Mouse (Mus musculus) liver, embryonic 15.5 days (tissue): ENCODE data around the gene Sez6l2. TPM values are rescaled to one million over a fixed set of nuclear protein-coding genes. Genes with fewer than 3 reads are reported as not detected.

ENCODE experiments used
- ATAC-seq: fragments of 200-750 bp; cut with Nextera tagmentation; 2 replicates; pipeline ENCODE4 v1.8.0; 2017; ENCODE audit warnings: moderate number of reproducible peaks, mild to moderate bottlenecking, moderate library complexity; ENCODE audit not compliant: insufficient read depth
- H3K27ac ChIP-seq: fragments of 300-500 bp; sonication (generic); replicated peaks from 2 replicates; pipeline ENCODE4 v1.5.1; 2015; ENCODE audit warnings: mild to moderate bottlenecking, inconsistent platforms
- H3K27me3 ChIP-seq: fragments of 300-500 bp; sonication (generic); 2 replicates; pipeline ENCODE4 v1.6.1; 2015; ENCODE audit warnings: mild to moderate bottlenecking, inconsistent platforms
- H3K36me3 ChIP-seq: fragments of 300-500 bp; sonication (generic); replicated peaks from 2 replicates; pipeline ENCODE4 v1.6.1; 2015; ENCODE audit warnings: moderate library complexity, mild to moderate bottlenecking, inconsistent platforms
- H3K4me1 ChIP-seq: fragments of 300-500 bp; sonication (generic); replicated peaks from 2 replicates; pipeline ENCODE4 v1.6.1; 2015; ENCODE audit warnings: inconsistent platforms
- H3K4me2 ChIP-seq: fragments of 300-500 bp; sonication (generic); 2 replicates; pipeline ENCODE4 v1.6.1; 2015; ENCODE audit warnings: moderate library complexity, mild to moderate bottlenecking, inconsistent platforms
- H3K4me3 ChIP-seq: fragments of 300-500 bp; sonication (generic); replicated peaks from 2 replicates; pipeline ENCODE4 v1.5.1; 2015; ENCODE audit warnings: mild to moderate bottlenecking, inconsistent platforms
- H3K9ac ChIP-seq: fragments of 300-500 bp; sonication (generic); 2 replicates; pipeline ENCODE4 v1.6.1; 2015; ENCODE audit warnings: moderate library complexity, mild to moderate bottlenecking, inconsistent platforms
- H3K9me3 ChIP-seq: fragments of 300-500 bp; sonication (generic); replicated peaks from 2 replicates; pipeline ENCODE4 v1.6.1; 2016; ENCODE audit warnings: inconsistent platforms
- WGBS: fragments of 180-500 bp; shearing (Covaris S2); methylation state at CpG from one replicate; pipeline ENCODE4 v1.1.7; 2015; ENCODE audit warnings: mixed read lengths; ENCODE audit not compliant: insufficient replicate concordance; 5-methylcytosine and 5-hydroxymethylcytosine counted together
- polyA plus RNA-seq: library from polyadenylated mRNA; unstranded; fragments of >200 nt; fragmentation: Nextera tagmentation; extraction: Ambion mirVana; gene quantifications from 2 replicates; pipeline ENCODE4 v1.2.1, GENCODE M21; 2015

Gene Sez6l2
- polyA plus RNA-seq, 1 experiment from 2014 or later: 0.07 TPM

DNA sequence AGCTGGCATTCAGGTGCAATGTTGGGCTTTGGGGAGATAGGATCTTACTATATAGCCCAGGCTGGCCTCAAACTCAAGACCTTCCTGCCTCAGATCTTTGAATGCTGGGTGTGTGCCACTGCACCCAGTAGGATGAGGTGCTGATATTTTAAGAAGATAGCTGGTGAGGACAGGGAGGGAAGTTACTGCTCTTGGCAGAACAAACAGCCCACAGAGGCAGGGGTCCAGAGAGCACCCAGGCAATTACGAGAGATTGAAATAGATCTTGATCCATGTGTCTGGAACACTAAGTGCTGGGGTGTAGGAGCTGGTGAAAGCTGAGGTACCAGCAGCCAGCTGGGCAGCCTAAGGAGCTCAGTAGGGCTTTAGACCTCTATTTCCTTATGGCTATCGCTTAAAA is 31.2 kb downstream of the Sez6l2 start:
- H3K36me3 ChIP-seq: peaks cover 30% of the 10 kb centered on the region
- no peak overlapping the region for H3K9ac ChIP-seq
- H3K4me2 ChIP-seq: no peak overlapping the region
- H3K9me3 ChIP-seq: no peaks in the 10 kb centered on the region
- ATAC-seq: no peak
- H3K27ac ChIP-seq: no peak overlapping the region
- peaks cover 41% of the 10 kb centered on the region for H3K4me1 ChIP-seq
- no peak overlapping the region for H3K4me3 ChIP-seq
- H3K27me3 ChIP-seq: no peaks in the 10 kb centered on the region
- WGBS: 75% methylated on average over 2 of the region's 2 CpGs

DNA sequence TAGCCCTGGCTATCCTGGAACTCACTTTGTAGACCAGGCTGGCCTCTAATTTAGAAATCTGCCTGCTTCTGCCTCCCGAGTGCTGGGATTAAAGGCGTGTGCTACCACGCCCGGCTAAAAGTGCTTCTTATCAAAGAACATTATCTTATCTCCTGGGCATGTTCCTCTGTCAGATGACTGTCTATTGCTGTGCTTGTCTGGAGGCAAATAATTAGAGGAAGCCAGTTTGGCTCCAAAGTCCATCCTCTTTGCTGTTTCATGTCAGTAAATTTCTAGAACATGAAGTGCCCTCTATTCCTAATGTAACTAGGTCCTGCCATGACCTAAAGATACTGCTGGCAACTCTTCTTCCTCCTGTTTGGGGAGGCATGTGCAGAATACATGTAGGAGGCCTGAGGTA is 31.7 kb downstream of the Sez6l2 start:
- Histone ChIP-seq H3K9ac (no peak overlapping the region), H3K4me1 (peaks cover 39% of the 10 kb centered on the region), H3K27ac (no peak overlapping the region), H3K36me3 (peaks cover 30% of the 10 kb centered on the region), H3K9me3 (no peaks in the 10 kb centered on the region), H3K4me3 (no peak overlapping the region), H3K4me2 (no peak overlapping the region), H3K27me3 (no peaks in the 10 kb centered on the region)
- ATAC-seq: no peak
- WGBS: 37% methylated on average over 4 of the region's 4 CpGs

DNA sequence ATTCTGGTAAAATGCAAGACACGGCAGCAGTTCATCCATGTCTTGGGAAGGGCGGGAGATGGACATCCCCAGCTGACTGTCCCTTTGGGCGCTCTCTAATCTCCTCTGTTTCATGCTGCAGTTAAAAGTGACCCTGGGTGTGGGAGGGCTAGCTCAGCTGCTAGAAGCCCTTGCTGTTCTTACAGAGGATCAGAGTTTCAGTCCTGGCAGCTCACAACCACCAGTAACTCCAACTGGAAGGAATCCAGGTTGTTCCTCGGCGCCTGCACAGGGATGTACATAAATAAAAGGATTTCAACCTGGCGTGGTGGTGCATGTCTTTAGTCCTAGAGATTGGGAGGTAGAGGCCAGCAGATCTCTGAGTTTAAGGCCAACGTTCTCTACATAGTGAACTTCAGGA is 32.8 kb downstream of the Sez6l2 start:
- Histone ChIP-seq H3K36me3 (peaks cover 25% of the 10 kb centered on the region), H3K4me3 (no peak overlapping the region), H3K4me2 (no peak overlapping the region), H3K4me1 (peaks cover 28% of the 10 kb centered on the region), H3K27me3 (no peaks in the 10 kb centered on the region), H3K9me3 (no peaks in the 10 kb centered on the region), H3K27ac (no peak overlapping the region), H3K9ac (no peak overlapping the region)
- no peak for ATAC-seq
- 71% methylated on average over 7 of the region's 7 CpGs for WGBS

DNA sequence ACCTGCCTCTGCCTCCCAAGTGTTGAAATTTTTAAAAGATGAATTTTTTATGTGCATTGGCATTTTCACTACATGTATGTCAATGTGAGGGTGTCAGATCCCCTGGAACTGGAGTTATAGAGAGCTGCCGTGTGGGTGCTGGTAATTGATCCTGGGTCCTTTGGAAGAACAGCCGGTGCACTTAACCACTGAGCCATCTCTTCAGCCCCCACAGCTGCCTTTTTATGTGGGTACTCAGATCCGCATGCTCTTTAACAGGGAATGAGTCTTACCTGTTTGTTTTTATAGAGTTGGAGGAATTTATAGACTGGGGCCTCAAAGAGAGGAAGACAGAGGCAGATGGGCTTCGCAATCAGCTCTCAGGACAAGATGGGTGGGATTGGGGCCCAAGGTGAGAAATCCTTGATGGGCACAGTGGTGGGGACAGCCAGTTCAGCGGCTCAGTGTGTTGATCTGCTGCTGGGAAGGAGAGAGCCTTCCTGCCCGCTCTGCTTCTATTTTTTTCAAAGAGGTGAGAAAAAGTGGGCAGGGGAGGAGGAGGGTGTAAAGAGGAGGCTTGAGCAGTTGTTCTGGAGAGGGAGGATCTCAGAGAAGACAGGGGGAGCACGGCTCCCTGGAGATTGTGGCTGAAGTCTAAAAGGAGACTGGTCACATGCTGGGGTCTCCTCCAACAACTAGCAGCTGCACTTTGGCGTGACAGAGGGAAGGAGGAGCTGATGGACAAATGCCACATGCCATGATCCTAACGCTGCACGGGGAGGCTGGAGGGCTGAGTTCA is 34.5 kb downstream of the Sez6l2 start:
- Histone ChIP-seq H3K4me3 (no peak overlapping the region), H3K4me2 (no peak overlapping the region), H3K36me3 (peaks cover 8% of the 10 kb centered on the region), H3K9ac (no peak overlapping the region), H3K27ac (no peak overlapping the region), H3K9me3 (no peaks in the 10 kb centered on the region), H3K4me1 (peaks cover 13% of the 10 kb centered on the region; the same call in 1 of the 2 replicates), H3K27me3 (no peaks in the 10 kb centered on the region)
- 52% methylated on average over 10 of the region's 10 CpGs for WGBS
- ATAC-seq: no peak

DNA sequence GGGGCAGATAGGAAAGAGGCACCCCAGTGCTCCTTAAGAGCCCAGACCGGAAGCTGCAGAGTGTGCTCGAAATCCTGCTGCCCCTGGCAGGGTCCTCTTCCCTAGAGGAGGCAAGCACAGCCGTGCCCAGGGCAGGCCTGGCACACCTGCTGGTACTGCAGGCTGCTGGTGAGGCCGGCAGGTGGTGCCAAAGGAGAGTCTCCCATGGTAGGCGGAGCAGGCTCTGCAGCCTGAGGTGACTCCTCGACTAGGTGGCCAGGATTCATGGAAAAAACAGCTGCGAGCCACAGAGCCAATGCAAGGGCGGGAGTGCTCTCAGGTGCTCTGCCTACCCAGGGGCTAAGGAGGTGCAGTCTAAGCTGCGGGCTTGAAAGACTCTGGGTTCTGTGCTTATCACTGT is 36.0 kb downstream of the Sez6l2 start:
- no peaks in the 10 kb centered on the region for H3K9me3 ChIP-seq
- H3K4me1 ChIP-seq: peaks cover 9% of the 10 kb centered on the region; the same call in 1 of the 2 replicates
- 47% methylated on average over 9 of the region's 9 CpGs for whole genome bisulfite sequencing
- H3K27me3 ChIP-seq: no peaks in the 10 kb centered on the region
- ATAC-seq: no peak
- H3K4me3 ChIP-seq: no peak overlapping the region
- H3K36me3 ChIP-seq: no peaks in the 10 kb centered on the region
- no peak overlapping the region for H3K9ac ChIP-seq
- H3K27ac ChIP-seq: no peak overlapping the region
- H3K4me2 ChIP-seq: no peak overlapping the region

DNA sequence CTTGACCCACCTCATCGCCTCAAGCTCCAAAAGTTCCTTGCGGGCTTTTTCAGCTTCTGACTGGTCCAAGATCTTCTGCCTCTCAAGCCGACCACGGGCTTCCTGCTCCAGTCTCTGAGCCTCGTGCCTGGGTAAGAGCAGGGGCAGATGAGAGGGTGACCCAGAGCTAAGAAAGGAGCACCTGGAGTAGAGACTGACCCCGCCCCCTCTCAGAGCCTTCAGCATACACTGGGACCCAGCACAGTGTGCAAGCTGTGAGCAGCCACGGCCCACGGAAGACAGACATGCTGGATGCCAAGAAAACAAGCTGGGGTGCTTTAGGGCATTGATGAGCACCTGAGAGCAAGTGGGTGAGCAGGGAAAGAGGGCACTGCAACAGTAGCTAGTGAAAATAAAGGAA is 38.5 kb downstream of the Sez6l2 start:
- no peak for ATAC-seq
- 65% methylated on average over 8 of the region's 8 CpGs for WGBS
- H3K4me2 ChIP-seq: no peak overlapping the region
- H3K9ac ChIP-seq: no peak overlapping the region
- no peaks in the 10 kb centered on the region for H3K36me3 ChIP-seq
- no peaks in the 10 kb centered on the region for H3K27me3 ChIP-seq
- no peak overlapping the region for H3K27ac ChIP-seq
- H3K9me3 ChIP-seq: no peaks in the 10 kb centered on the region
- H3K4me3 ChIP-seq: no peak overlapping the region
- H3K4me1 ChIP-seq: no peaks in the 10 kb centered on the region

DNA sequence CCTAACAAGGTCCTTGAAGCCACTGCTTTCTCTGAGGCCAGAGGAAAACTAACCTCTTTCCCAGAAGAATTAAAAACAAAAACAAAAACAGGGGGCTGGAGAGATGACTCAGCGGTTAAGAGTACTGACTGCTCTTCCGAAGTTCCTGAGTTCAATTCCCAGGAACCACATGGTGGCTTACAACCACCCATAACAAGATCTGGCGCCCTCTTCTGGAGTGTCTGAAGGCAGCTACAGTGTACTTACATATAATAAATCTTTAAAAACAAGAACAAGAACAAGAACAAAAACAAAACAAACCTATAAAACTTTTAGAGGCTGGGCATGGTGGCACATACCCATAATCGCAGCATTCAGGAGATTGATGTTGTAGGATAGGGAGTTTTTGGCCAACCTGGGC is 46.1 kb downstream of the Sez6l2 start:
- H3K36me3 ChIP-seq: peaks cover 10% of the 10 kb centered on the region
- no peaks in the 10 kb centered on the region for H3K9me3 ChIP-seq
- ATAC-seq: no peak
- H3K4me2 ChIP-seq: no peak overlapping the region
- no peak overlapping the region for H3K4me3 ChIP-seq
- H3K4me1 ChIP-seq: no peaks in the 10 kb centered on the region
- H3K9ac ChIP-seq: no peak overlapping the region
- 73% methylated on average over 4 of the region's 4 CpGs for WGBS
- no peak overlapping the region for H3K27ac ChIP-seq
- no peaks in the 10 kb centered on the region for H3K27me3 ChIP-seq

DNA sequence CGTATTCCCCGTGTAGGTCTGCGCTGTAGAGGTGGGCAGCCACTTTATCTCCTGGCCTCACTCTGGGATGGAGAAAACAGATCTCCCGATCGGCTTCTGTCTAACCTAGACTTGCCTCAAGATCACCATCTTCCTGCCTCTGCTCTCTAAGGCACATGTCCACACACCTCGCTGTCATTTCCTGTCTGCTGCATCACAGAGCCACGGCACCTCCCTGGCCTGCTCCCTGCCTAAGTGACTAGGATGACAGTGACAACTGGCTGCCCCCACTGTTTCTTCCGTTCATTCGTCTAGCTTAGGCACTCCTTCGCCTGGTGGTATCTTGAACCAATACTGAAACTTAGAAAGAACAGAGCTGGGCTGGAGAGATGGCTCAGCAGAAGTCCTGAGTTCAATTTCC is 49.2 kb downstream of the Sez6l2 start:
- no peaks in the 10 kb centered on the region for H3K9me3 ChIP-seq
- H3K4me2 ChIP-seq: no peak overlapping the region
- no peaks in the 10 kb centered on the region; the same call in 1 of the 2 replicates for H3K4me1 ChIP-seq
- no peaks in the 10 kb centered on the region for H3K27me3 ChIP-seq
- WGBS: 47% methylated on average over 10 of the region's 10 CpGs
- no peak overlapping the region for H3K9ac ChIP-seq
- H3K36me3 ChIP-seq: peaks cover 10% of the 10 kb centered on the region
- no peak overlapping the region for H3K27ac ChIP-seq
- no peak overlapping the region for H3K4me3 ChIP-seq
- ATAC-seq: no peak

DNA sequence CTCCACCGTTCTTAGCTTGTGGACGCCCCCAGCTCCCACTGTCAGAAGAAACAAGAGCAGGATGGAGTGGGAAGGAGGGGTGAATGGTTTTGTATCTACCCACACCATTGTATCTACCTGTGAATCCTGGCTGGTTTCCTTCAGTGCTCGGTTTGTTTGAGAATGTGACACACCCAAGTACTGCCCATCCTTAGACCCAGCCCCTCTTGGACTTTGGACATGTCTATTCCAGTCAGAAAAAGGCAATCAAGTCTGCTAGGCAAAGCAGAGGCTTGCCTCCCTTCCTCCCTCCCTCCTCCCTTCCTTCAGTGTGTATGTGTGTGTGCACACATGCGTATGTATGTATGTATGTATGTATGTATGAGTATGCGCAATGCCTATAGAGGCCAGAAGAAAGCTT is 53.3 kb downstream of the Sez6l2 start:
- no peak overlapping the region for H3K4me2 ChIP-seq
- peaks cover 24% of the 10 kb centered on the region for H3K4me1 ChIP-seq
- H3K4me3 ChIP-seq: no peak overlapping the region
- ATAC-seq: no peak
- H3K27ac ChIP-seq: no peak overlapping the region
- 71% methylated on average over 5 of the region's 5 CpGs for WGBS
- H3K9ac ChIP-seq: no peak overlapping the region
- H3K27me3 ChIP-seq: no peaks in the 10 kb centered on the region
- H3K36me3 ChIP-seq: no peaks in the 10 kb centered on the region
- no peaks in the 10 kb centered on the region for H3K9me3 ChIP-seq

DNA sequence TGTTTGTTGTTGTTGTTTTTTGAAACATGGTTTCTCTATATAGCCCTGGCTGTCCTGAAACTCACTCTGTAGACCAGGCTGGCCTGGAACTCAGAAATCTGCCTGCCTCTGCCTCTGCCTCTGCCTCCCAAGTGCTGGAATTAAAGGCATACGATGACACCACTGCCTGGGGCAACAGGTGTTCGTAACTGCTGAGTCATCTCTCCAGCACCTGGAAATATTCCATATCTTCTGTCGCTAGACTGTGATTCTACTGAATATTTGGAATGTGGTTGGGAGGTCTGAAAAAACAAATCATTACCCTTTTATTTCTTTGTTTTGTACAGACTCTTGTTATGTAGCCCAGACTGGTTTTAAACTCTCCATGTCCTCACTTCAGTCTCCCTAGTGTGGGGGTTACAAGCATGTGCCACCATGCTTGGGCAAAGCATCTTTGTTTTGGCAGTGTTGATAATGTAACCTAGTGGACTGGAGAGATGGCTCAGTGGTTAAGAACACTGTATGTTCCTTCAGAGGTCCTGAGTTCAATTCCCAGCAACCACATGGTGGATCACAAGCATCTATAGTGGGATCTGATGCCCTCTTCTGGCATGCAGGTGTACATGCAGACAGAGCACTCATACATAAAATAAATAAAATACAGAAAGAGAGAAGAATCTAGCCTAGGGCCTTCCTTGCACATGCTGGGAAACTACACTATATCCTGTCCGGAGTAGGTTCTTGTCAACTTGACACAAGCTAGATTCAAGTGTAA is 53.9 kb downstream of the Sez6l2 start:
- Histone ChIP-seq H3K27me3 (no peaks in the 10 kb centered on the region), H3K27ac (no peak overlapping the region), H3K4me1 (peaks cover 30% of the 10 kb centered on the region), H3K36me3 (no peaks in the 10 kb centered on the region), H3K4me2 (no peak overlapping the region), H3K4me3 (no peak overlapping the region), H3K9me3 (no peaks in the 10 kb centered on the region), H3K9ac (no peak overlapping the region)
- WGBS: 77% methylated on average over 4 of the region's 4 CpGs
- no peak for ATAC-seq

DNA sequence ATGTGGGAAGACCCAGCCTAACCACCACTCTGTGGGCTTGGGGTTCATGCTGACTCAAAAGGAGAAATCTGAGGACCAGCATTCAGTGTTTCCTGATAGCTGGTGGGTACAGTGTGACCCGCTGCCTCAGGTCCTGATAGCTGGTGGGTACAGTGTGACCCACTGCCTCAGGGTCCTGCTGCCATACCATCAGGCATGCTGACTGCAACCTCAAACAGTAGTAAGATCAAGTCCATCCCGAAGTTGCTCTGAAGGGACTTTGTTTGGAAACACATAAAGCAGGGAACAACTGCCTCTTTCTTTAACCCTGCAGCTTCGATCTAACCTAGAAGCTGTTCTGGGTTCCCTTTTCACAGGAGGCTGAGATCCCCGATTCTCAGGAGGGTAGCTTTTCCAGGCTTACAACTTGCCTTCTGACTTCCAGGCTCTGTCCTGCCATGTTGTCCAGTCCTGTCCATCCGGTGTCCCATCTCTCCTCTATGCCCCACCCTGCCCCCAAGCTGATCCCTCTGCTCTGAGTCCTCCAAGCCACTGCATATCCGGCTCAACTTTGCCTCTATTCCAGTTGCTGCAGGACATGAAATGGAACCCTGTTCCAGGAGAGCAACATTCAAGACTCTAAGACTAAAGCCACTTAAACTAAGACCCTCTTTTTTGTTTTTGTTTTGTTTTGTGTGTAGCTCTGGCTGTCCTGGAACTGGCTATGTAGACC is 57.1 kb downstream of the Sez6l2 start:
- no peak overlapping the region for H3K4me3 ChIP-seq
- no peak for ATAC-seq
- no peaks in the 10 kb centered on the region for H3K27me3 ChIP-seq
- no peak overlapping the region for H3K4me2 ChIP-seq
- no peak overlapping the region for H3K9ac ChIP-seq
- peaks cover 48% of the 10 kb centered on the region for H3K4me1 ChIP-seq
- no peaks in the 10 kb centered on the region for H3K9me3 ChIP-seq
- H3K36me3 ChIP-seq: peaks cover 4% of the 10 kb centered on the region; the same call in 1 of the 2 replicates
- whole genome bisulfite sequencing: 79% methylated on average over 6 of the region's 6 CpGs
- no peak overlapping the region; the same call in 1 of the 2 replicates for H3K27ac ChIP-seq
